Mouse (Mus musculus) spleen, adult 2 months (tissue): ENCODE data around the gene Epha1.

Experiments
- CTCF ChIP-seq: fragments of 200-500 bp; IDR thresholded peaks from 2 replicates; pipeline ENCODE4 v1.5.1; 2011; ENCODE audit warnings: mild to moderate bottlenecking, inconsistent platforms; ENCODE audit not compliant: insufficient read depth, insufficient read length, insufficient replicate concordance; ENCODE audit errors: extremely low read depth
- POLR2A ChIP-seq: fragments of 200-500 bp; IDR thresholded peaks from 2 replicates; pipeline ENCODE4 v1.6.1; 2011; ENCODE audit warnings: low read depth, low read length, inconsistent platforms

DNA sequence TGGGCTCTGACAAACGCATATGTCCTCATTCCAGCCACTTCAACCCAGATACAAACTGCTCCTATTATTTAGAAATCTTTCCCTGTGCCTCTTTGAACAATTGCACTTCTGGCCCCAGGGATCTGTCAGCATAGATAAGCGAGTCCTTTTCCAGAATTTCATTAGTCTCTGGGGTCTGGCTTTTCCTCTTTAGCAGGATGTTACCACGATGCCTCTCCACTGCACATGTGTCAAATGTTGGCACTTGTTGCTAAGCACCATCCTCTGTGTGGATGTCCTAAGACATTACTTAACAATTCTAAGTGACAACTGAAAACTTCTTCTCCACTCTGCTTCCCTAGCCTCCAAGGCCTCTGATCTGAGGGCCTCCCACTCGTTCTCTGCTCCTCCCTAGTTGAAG lies 2.9 kb upstream of the Epha1 start:
- no peak for TF ChIP-seq CTCF
- TF ChIP-seq POLR2A, result no peak
